Mouse (Mus musculus): ENCODE measurements around the gene Rnf207. TPM values are rescaled to one million over a fixed set of nuclear protein-coding genes. Genes with fewer than 3 reads are reported as not detected.
A peak's percentile ranks its signal among the peaks of the same experiment; 100 is the strongest.

Rnf207 gene
- polyA plus RNA-seq (2017; shearing (Covaris generic)), result not detected

DNA sequence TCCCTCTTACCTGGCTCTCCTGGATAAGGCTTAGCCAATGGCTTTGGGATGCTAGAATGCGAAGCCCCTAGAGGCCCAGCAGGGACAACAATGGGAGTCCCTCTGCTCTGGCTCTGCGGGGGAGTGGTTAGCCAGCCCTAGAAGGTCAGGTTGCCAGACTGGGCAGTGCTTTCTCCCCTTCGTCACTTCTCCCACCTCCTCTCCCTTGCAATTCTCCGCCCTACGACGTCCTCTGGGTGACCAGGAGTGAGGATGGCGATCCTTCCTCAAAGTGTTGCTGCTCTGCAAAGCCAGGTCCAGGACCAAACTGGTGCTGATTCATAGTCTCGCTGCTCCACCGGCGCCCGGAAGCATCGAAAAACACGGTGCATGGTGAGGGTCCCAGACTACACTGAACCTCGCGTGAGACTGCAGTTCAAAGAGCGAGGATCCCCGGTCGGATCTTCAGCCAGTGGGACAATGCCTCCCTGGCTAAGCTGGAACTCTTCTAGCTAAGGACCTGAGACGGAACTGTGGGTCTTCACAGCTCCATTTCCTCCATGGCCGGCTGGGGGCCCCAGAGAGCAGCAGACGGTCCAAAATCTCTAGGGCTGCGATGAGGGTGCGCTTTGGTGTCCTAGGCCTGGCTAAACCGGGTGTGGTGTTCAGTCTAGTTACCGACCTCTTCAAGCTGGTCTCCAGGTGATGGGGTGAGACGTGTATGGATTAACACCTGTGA lies at the start of gene Rnf207:
TSS of gene Rnf207 (minus strand) at position 477 of the 718 bp plus-strand sequence.
- peak; percentile 80 for ATAC-seq

DNA sequence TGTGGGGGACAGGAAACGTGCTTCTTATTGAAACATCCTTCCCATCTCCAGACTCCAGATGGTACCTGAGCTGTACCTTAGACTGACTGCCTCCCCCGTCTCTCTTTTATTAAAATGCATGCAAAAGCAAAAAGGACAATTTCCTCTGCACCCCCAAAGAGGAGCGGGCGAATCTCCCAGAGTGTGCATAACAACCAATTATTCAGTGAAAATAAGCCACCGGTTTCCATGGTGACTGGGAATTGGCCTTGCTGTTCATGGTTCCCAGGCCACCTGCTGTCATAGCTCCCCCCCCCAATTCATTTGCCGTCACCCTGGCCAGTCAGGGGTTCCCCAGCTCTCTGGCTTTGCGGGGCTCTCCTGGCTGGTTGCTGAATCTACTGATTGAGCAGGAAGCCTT lies 46.4 kb upstream of the Rnf207 start:
- ATAC-seq, result no peak

DNA sequence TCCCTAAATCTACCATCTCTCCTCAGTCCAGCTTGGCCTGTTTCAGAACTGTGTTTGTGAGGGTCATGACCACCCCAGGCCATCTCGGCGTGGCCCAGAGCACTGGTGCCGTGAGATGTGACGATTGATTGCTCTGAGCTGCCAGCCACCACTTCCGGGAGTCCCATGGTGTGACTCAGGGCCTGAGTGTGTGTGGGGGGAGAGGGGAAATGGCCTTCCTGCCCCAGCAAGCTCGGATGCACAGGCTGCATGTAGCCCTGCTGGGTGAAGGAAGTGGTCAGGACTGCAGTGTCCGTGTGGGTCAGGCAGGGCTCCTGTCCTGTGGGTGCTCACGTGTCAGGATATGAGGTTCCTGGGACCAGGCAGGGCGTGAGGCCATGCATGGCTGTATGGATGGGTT lies 43.4 kb upstream of the Rnf207 start:
- peak; percentile 58 for ATAC-seq

- ATAC-seq, result no peak
Measured at GRCm38 (mm10) chr4:152360855-152361254, 42.1 kb upstream of the Rnf207 start.

GRCm38 (mm10) chr4:152359700-152360099 lies 40.9 kb upstream of the Rnf207 start:
- ATAC-seq, result no peak

DNA sequence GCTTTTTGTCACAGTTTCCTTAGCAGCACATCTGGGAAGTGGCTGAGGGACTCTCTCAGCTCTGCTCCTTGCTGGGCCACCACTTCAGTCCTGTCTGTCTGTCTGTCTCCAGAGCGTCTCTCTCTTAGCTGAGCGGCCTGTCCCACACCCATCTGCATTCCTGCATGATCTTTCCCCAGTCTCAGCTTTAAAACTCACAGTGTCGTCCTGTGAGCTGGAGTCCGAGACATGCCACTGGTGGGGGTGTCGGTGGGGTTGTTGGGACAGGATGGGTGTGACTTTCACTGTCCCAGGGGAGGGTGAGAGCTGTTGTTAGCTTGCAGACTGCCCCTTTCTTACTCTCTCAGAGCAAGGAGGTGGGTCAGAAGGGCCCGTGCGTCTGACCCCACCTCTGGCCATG lies 36.9 kb upstream of the Rnf207 start:
- ATAC-seq, result no peak

DNA sequence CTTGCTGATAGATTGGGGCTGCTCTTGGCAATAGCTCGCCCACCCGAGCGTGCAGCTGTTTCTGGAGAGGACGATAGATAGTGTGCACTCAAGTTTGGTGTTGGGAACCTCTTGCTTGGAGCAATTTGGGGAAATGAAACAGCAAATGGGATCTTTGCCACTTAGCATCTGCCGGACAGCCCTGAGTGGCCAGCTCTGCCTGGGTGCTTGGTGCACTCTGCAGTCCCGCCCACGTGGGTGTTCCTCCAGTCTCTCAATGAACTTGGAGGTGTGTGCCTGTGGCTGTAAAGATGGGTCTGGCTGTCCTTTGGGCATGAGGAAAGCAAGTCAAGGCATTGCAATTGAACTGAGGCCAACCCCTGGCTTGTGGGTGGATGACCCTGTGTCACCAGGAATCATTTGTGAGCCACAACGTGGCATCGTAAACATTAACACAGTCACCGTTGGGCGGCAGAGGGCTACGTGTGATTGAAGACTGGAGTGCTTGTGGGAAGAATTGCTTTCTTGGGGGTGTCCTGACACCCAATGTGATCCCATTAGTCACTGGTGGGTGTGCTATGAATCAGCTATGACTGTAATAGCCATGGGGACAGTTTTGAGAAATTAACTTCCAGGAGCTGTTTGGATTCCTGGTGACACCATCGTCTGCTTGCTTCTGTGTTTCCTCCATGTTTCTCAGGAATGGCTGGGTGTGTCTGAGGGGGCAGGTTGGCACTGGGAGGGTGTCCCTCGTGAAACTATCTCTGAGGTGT lies 35.3 kb upstream of the Rnf207 start:
- no peak for ATAC-seq

DNA sequence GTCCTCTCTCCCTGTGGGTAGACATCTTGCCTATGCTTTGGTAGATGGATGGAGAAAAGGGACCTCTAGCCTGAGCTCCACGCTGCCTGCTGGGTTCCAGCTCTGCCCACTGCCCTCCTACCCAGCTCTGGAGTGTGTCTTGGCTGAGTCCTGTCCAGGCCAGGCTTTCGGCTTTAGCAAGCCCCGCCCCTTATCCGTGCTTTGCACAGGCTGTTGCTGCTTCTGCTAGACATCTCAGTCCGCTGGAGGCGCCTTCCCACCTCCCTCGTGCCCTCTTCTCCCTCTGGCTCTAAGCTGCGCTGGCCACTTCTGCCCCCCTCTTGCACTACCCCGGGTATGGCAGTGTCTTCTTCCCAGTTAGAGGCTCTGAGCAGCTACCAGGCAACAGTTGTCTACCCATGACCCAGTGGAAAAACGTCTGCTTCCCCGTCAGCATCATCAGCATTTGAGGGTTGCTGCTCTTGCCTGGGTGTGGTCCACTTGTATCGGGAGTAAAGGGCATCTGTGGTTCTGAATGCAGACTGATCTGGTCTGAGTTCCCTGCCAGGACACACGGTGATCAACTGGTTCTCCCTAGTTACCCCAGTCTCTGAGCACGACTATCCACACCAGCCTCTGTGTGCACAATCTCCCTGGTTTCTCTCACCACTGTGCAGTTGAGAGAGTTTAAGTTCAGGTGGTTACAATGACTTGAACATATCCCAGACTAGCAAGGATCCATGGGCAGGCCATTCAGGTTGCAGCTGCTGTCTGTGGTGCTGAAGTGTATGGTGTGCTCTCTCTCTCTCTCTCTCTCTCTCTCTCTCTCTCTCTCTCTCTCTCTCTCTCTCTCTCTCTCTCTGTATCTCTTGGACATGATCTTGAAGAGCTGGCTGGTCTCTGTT lies 32.9 kb upstream of the Rnf207 start:
- ATAC-seq, result no peak

- ATAC-seq, result no peak
Measured at GRCm38 (mm10) chr4:152350722-152351421, 32.1 kb upstream of the Rnf207 start.

DNA sequence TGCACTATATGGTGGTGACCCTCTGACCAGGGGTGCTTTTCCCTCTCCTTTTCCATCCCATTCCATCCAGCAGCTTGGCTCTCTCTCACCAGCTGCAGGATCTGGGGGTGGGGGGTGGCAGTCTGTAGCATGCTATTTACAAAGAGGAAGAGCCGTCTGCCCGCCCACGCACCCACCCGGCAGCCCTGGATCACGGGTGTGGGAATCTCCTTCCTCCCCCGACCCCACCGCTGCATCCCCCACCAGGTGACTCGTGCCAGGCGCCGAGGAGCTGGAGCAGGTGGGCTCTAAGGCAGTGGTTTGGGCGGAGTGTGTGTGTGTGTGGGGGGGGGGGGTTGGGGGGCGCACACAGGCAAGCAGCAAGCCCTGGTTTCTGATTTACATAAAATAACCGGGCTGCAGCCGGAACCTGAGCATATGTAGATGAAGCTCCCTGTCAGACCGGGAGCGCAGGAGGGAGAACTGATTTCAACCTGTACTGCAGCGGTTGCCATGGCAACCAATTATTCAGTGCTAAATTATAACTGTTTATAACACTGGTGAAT lies 31.1 kb upstream of the Rnf207 start:
- ATAC-seq, result no peak

GRCm38 (mm10) chr4:152345120-152345889 lies 26.5 kb upstream of the Rnf207 start:
- no peak for ATAC-seq

DNA sequence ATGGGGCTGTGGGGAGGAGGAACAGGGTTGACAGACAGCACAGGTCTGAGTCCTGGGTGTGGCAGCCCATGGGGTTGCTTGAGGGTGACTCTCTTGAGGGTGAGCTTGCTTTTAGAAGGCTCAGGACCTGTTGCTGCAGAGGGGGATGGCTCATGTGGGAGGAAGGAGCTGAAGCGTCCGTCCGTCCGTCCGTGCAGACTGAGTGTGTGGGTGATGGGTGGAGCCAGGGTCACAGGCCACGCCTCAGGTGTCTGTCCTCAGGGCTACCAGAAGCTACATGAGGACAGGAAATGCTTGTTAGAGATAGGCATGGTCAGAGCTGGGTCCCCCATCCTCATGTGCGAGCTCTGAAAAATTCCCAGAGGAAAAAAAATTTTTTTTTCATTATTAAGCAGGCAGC lies 25.9 kb upstream of the Rnf207 start:
- no peak for ATAC-seq

GRCm38 (mm10) chr4:152343296-152343695 lies 24.5 kb upstream of the Rnf207 start:
- ATAC-seq, result no peak

- no peak for ATAC-seq
Measured at GRCm38 (mm10) chr4:152340584-152341284, 21.9 kb upstream of the Rnf207 start.

DNA sequence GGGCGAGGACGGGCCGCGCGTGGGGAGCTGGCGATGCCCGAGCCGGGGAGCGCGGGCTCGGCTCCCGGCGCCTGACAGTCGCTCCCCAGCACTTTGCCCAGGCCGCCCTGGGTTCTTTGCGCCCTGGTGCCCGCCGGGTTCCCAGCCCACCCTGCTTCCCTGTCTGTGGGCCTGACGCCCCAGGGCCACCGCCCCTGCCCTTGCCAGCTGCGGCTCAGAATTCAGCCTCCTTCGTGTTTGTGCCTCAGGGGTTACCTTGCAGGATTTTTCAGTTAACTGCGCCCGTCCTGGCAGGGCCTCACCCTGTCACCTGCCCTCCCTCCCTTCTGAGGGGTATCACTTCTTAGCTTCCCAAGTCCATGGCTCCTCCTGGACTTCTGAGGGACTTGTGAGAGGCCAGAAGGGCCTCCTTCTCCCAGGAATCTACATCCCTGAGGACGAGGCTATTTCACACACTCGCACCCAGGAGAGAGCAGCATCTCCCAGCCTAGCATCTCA lies 20.5 kb upstream of the Rnf207 start:
- no peak for ATAC-seq

DNA sequence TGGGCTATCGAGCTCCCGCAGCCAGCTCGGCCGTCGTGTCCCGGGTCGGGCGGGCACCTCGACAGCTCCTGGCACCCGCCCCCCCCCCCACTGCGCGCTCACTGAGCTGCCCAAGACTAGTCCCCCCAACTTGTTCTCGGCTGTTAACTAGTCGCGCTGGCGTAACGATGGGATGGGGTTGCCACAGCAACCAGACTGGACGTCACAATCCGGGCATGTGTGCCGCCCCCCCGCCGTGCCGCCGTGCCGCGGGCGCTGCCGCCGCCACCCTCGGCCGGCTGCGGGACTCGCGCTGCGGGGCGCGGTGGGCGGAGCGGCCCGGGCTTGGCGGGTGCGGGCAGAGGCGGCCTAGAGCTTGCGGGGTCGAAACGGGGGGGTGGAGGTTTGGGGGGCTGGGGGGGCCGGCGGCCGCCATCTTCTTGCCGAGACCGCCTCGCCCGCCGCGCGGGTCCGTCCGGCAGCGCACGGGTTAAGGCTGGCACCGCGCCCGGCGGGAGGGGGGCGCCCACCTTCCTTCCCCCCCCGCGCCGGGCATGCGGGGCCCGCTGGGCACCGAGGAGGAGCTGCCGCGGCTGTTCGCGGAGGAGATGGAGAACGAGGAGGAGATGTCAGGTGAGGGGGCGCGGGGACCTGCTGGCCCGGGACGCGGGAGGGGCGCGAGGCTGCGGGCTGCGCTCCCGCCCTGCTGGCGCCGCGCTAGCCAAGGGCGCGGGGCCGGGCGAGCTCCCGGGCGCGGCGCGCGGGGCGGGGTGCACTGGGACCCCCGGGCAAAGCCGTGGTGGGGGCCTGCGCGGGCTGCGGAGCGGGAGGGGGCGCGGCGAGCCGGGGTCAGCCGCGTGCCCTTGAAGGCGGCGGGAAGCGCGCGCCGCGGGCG lies 19.9 kb upstream of the Rnf207 start, which contains the start of gene Chd5:
TSS of gene Chd5 (plus strand) at position 233 of the 874 bp plus-strand sequence.
- ATAC-seq, result no peak

DNA sequence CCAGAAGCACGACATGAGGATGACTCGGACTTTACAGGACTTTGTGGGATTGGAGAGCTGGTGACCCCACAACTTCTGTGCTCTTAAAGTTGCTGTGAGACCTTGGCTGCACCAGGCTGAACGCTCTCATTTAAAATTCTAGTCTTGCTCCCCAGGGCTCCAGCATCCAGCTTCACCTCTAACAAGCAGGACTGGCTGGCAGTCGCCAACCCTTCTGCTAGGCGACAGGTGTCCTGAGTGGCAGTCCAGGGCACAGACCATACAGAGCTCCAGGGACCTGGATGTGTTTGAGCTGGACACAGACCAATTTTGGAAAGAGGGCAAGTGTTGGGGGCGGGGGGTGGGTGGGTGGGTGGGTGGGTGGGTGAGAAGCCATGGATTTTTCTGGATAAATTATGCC lies 19.0 kb upstream of the Rnf207 start:
- no peak for ATAC-seq

- no peak for ATAC-seq
Measured at GRCm38 (mm10) chr4:152333587-152333986, 14.8 kb upstream of the Rnf207 start.

DNA sequence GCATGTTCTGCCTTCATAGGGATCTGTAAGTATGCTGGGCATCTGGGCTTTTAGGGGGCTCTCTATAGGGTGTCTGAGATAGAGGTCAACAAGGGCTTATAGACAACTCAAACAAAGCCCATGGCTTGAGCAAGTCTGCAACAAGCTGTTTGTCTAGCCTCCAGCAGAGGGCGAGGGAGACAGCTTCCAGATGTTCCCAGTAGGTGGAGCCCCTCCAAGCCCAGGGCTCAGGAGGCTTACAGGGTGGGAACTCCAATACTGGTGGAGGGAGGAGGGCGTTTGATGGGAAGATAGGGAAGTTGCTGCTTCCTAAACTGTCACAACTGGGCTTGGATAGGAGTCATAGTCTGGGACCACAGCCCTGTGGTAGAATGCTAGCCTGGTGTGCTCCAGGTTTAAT lies 14.2 kb upstream of the Rnf207 start:
- ATAC-seq, result peak; percentile 74
